Mouse (Mus musculus) liver, postnatal 0 days (tissue): ENCODE results near the gene Gm42688. TPM values are rescaled to one million over a fixed set of nuclear protein-coding genes. Genes with fewer than 3 reads are reported as not detected.
"Not testable (repeated sequence)": the region's sequence is repeated elsewhere in the genome, so short reads cannot be mapped to it uniquely, and the experiment has no call there.

Experiments
- ATAC-seq: fragments of 200-750 bp; cut with Nextera tagmentation; 2 replicates; pipeline ENCODE4 v1.8.0; 2017; ENCODE audit warnings: mild to moderate bottlenecking, moderate library complexity
- DNase-seq: peaks from one replicate; pipeline ENCODE4 v3.0.0-alpha.2; 2016
- H3K27ac ChIP-seq: fragments of 300-500 bp; sonication (generic); 2 replicates; pipeline ENCODE4 v1.5.1; 2014; ENCODE audit warnings: antibody characterized with exemption, moderate library complexity, mild to moderate bottlenecking, low read depth
- H3K27me3 ChIP-seq: fragments of 300-500 bp; sonication (generic); 2 replicates; pipeline ENCODE4 v1.6.1; 2014; ENCODE audit warnings: low read length, control low read depth, mixed read lengths; ENCODE audit not compliant: insufficient read depth
- H3K36me3 ChIP-seq: fragments of 300-500 bp; sonication (generic); replicated peaks from 2 replicates; pipeline ENCODE4 v1.6.1; 2014; ENCODE audit warnings: mild to moderate bottlenecking, control low read depth, low read length, moderate library complexity, mixed read lengths; ENCODE audit not compliant: insufficient read depth
- H3K4me1 ChIP-seq: fragments of 300-500 bp; sonication (generic); 2 replicates; pipeline ENCODE4 v1.6.1; 2014; ENCODE audit warnings: antibody characterized with exemption, mild to moderate bottlenecking, control low read depth; ENCODE audit not compliant: insufficient read depth
- H3K4me2 ChIP-seq: fragments of 300-500 bp; sonication (generic); 2 replicates; pipeline ENCODE4 v1.6.1; 2014; ENCODE audit warnings: low read depth, mild to moderate bottlenecking, low read length, moderate library complexity, mixed read lengths
- H3K4me3 ChIP-seq: fragments of 300-500 bp; sonication (generic); 2 replicates; pipeline ENCODE4 v1.5.1; 2014; ENCODE audit warnings: low read depth, low read length
- H3K9ac ChIP-seq: fragments of 300-500 bp; sonication (generic); replicated peaks from 2 replicates; pipeline ENCODE4 v1.6.1; 2014; ENCODE audit warnings: mild to moderate bottlenecking, moderate library complexity
- H3K9me3 ChIP-seq: fragments of 300-500 bp; sonication (generic); 2 replicates; pipeline ENCODE4 v1.6.1; 2016; ENCODE audit warnings: mild to moderate bottlenecking, control low read depth, low read length, mixed read lengths
- CTCF ChIP-seq: sonication (generic); IDR thresholded peaks from 2 replicates; pipeline ENCODE4 v1.5.1; 2016; ENCODE audit warnings: antibody characterized with exemption, low read depth
- EP300 ChIP-seq: IDR thresholded peaks from 2 replicates; pipeline ENCODE4 v1.6.1; 2016; ENCODE audit warnings: antibody characterized with exemption, low read depth, mild to moderate bottlenecking
- WGBS: fragments of 180-500 bp; shearing (Covaris S2); extraction: QIAGEN DNeasy Blood & Tissue Kit; methylation state at CpG from one replicate; pipeline ENCODE4 v1.1.7; 2014; ENCODE audit not compliant: insufficient replicate concordance; 5-methylcytosine and 5-hydroxymethylcytosine counted together
- microRNA counts: library from miRNA; unstranded; fragments of <30 nt; microRNA quantifications from one replicate; lab custom pipeline; 2015
- microRNA-seq: library from miRNA; unstranded; fragments of <30 nt; microRNA quantifications from one replicate; pipeline ENCODE4, GENCODE M21; 2016
- polyA plus RNA-seq: library from polyadenylated mRNA; unstranded; fragments of >200 nt; fragmentation: Nextera tagmentation; extraction: Ambion mirVana; gene quantifications from 2 replicates; pipeline ENCODE4 v1.2.1, GENCODE M21; 2015

Gene Gm42688
- polyA plus RNA-seq, 1 experiment from 2014 or later: 0.92 TPM

- H3K4me2 ChIP-seq: no peak overlapping the region
- no peaks in the 10 kb centered on the region for H3K9me3 ChIP-seq
- no peak overlapping the region for H3K4me3 ChIP-seq
- no peak overlapping the region for H3K9ac ChIP-seq
- DNase-seq (no peak), ATAC-seq (no peak)
- TF ChIP-seq CTCF: no peak
- no peak overlapping the region for H3K27ac ChIP-seq
- WGBS: 73% methylated on average over 12 of the region's 12 CpGs
- H3K4me1 ChIP-seq: peaks cover 8% of the 10 kb centered on the region
- 0 out of 2 replicates have a peak, but pooled peaks cover 12% of the 10 kb centered on the region for H3K27me3 ChIP-seq
- H3K36me3 ChIP-seq: peaks cover 5% of the 10 kb centered on the region
Observed at GRCm38 (mm10) chr6:83153038-83153437, 51.6 kb downstream of the Gm42688 start.

- Histone ChIP-seq H3K4me1 (peaks cover 8% of the 10 kb centered on the region), H3K27ac (no peak overlapping the region), H3K9ac (no peak overlapping the region), H3K4me3 (no peak overlapping the region), H3K36me3 (peaks cover 5% of the 10 kb centered on the region; the same call in 1 of the 2 replicates), H3K9me3 (no peaks in the 10 kb centered on the region), H3K27me3 (0 out of 2 replicates have a peak, but pooled peaks cover 12% of the 10 kb centered on the region), H3K4me2 (no peak overlapping the region)
- WGBS: 50% methylated on average over 5 of the region's 5 CpGs
- TF ChIP-seq EP300: no peak
- no peak for TF ChIP-seq CTCF
- no peak for ATAC-seq
- DNase-seq: no peak
Observed at GRCm38 (mm10) chr6:83153485-83153884, 52.1 kb downstream of the Gm42688 start.

- WGBS: 11% methylated on average over 23 of the region's 23 CpGs
- peak overlapping the region; percentile 34; the same call in 1 of the 2 replicates for H3K9ac ChIP-seq
- peaks cover 14% of the 10 kb centered on the region for H3K27me3 ChIP-seq
- no peaks in the 10 kb centered on the region for H3K36me3 ChIP-seq
- H3K9me3 ChIP-seq: no peaks in the 10 kb centered on the region
- H3K4me2 ChIP-seq: peak overlapping the region; percentile 85
- ATAC-seq (no peak), DNase-seq (no peak)
- peaks cover 8% of the 10 kb centered on the region for H3K4me1 ChIP-seq
- no peak overlapping the region for H3K27ac ChIP-seq
- TF ChIP-seq CTCF (no peak), EP300 (no peak)
- H3K4me3 ChIP-seq: peak overlapping the region; percentile 53
Observed at GRCm38 (mm10) chr6:83155552-83156238, 54.3 kb downstream of the Gm42688 start.

GRCm38 (mm10) chr6:83156259-83156684, 54.9 kb downstream of the Gm42688 start, which contains the start of the genes Wdr54 and 1700003E16Rik:
Gene Wdr54 (minus strand): TSS chr6:83156397.
Gene 1700003E16Rik (plus strand): TSS chr6:83156404.
- ATAC-seq (peak; percentile 32; the same call in 1 of the 2 replicates), DNase-seq (peak; percentile 50)
- H3K4me3 ChIP-seq: peak within 1 kb of the TSS; percentile 53
- peak within 1 kb of the TSS; percentile 85 for H3K4me2 ChIP-seq
- WGBS: 2% methylated on average over 32 of the region's 32 CpGs
- peaks cover 8% of the 10 kb centered on the region for H3K4me1 ChIP-seq
- peaks cover 20% of the 10 kb centered on the region for H3K27me3 ChIP-seq
- no peaks in the 10 kb centered on the region for H3K36me3 ChIP-seq
- peak within 1 kb of the TSS; percentile 34; the same call in 1 of the 2 replicates for H3K9ac ChIP-seq
- H3K27ac ChIP-seq: no peak within 1 kb of the TSS
- TF ChIP-seq EP300 (no peak), CTCF (no peak)
- H3K9me3 ChIP-seq: no peaks in the 10 kb centered on the region

- H3K9me3 ChIP-seq, H3K36me3 ChIP-seq, H3K9ac ChIP-seq, H3K4me3 ChIP-seq, H3K27ac ChIP-seq, H3K4me2 ChIP-seq: not testable (repeated sequence)
- DNase-seq: peak; percentile 39
- peak; percentile 36 for ATAC-seq
- H3K4me1 ChIP-seq: peaks cover 22% of the 10 kb centered on the region
- peak; percentile 72 for TF ChIP-seq CTCF
- H3K27me3 ChIP-seq: peaks cover 35% of the 10 kb centered on the region
- WGBS: 24% methylated on average over 3 of the region's 3 CpGs
Observed at GRCm38 (mm10) chr6:83159456-83159855, 58.0 kb downstream of the Gm42688 start.

MicroRNAs within 50 kb of the gene (microRNA counts, 519-probe panel; counts per million panel counts)
- microRNA mmu-miR-3470a+mmu-miR-3470b (lab: Ali Mortazavi, UCI): not detected

Small RNAs within 50 kb of the gene (microRNA-seq; reads per million reads assigned to microRNA genes)
- gene Mir3470a: not detected

Other genes with a start within 250 kb of the Gm42688 start
- gene Sema4f, start 161.8 kb upstream of the Gm42688 start, polyA plus RNA-seq: 0.08 and 0.12 TPM in 2 replicates
- gene M1ap, start 154.7 kb upstream of the Gm42688 start, polyA plus RNA-seq: 3.8 and 4.3 TPM in 2 replicates
- gene Dok1, start 68.1 kb upstream of the Gm42688 start, polyA plus RNA-seq: 11.3 and 11.8 TPM in 2 replicates
- 1.2 and 1.7 TPM in 2 replicates for gene Loxl3, start 67.4 kb upstream of the Gm42688 start, polyA plus RNA-seq
- 175 and 180 TPM in 2 replicates for gene Aup1, start 47.1 kb upstream of the Gm42688 start, polyA plus RNA-seq
- gene Htra2, start 46.3 kb upstream of the Gm42688 start, polyA plus RNA-seq: 33.8 and 34.7 TPM in 2 replicates
- 7.5 and 8.2 TPM in 2 replicates for gene Dqx1, start 43.8 kb upstream of the Gm42688 start, polyA plus RNA-seq
- not detected in 2 replicates for gene Tlx2, start 31.3 kb upstream of the Gm42688 start, polyA plus RNA-seq
- 11.6 and 11.7 TPM in 2 replicates for gene Pcgf1, start 23.7 kb upstream of the Gm42688 start, polyA plus RNA-seq
- gene Lbx2, start 15.2 kb upstream of the Gm42688 start, polyA plus RNA-seq: 0.40 and 0.51 TPM in 2 replicates
- gene Ccdc142, start within 50 bp of the Gm42688 start, polyA plus RNA-seq: 0.54 and 0.71 TPM in 2 replicates
- 88.3 and 90.2 TPM in 2 replicates for gene Mrpl53, start 7.4 kb downstream of the Gm42688 start, polyA plus RNA-seq
- gene Mogs, start 13.9 kb downstream of the Gm42688 start, polyA plus RNA-seq: 21.4 and 21.5 TPM in 2 replicates
- gene Wbp1, start 19.9 kb downstream of the Gm42688 start, polyA plus RNA-seq: 21.0 and 22.0 TPM in 2 replicates
- 5.1 and 5.7 TPM in 2 replicates for gene Ino80b, start 23.8 kb downstream of the Gm42688 start, polyA plus RNA-seq
- gene Rtkn, start 33.8 kb downstream of the Gm42688 start, polyA plus RNA-seq: 7.0 and 7.1 TPM in 2 replicates
- gene Wdr54, start 54.8 kb downstream of the Gm42688 start, polyA plus RNA-seq: 0.17 and 0.20 TPM in 2 replicates
- 0.25 and 0.27 TPM in 2 replicates for gene 1700003E16Rik, start 54.8 kb downstream of the Gm42688 start, polyA plus RNA-seq
- gene Dctn1, start 64.3 kb downstream of the Gm42688 start, polyA plus RNA-seq: 13.2 and 14.7 TPM in 2 replicates
- gene Slc4a5, start 118.2 kb downstream of the Gm42688 start, polyA plus RNA-seq: 0.04 and 0.05 TPM in 2 replicates
- gene Mthfd2, start 224.3 kb downstream of the Gm42688 start, polyA plus RNA-seq: 16.6 and 20.9 TPM in 2 replicates
- 17.2 and 20.9 TPM in 2 replicates for gene Mob1a, start 224.4 kb downstream of the Gm42688 start, polyA plus RNA-seq
- 277 and 286 TPM in 2 replicates for gene Bola3, start 247.5 kb downstream of the Gm42688 start, polyA plus RNA-seq